Mouse (Mus musculus) 3T3-L1 (cell line): ENCODE data around the gene Fkbp3.

Experiments
- DNase-seq: peaks from one replicate; pipeline ENCODE4 v3.0.0-alpha.2; 2015; ENCODE audit warnings: low read depth, low spot score

Fkbp3 gene

GRCm38 (mm10) chr12:65036190-65036870 lies 37.5 kb downstream of the Fkbp3 start, which contains the start of gene Prpf39:
TSS of gene Prpf39 (plus strand) at chr12:65036333.
- DNase-seq: peak; percentile 87

- no peak for DNase-seq
Observed at GRCm38 (mm10) chr12:65035839-65036189, 38.0 kb downstream of the Fkbp3 start.

GRCm38 (mm10) chr12:65022842-65023241 lies 51.0 kb downstream of the Fkbp3 start:
- peak; percentile 76 for DNase-seq
